Mouse (Mus musculus): ENCODE data around the gene Chmp5.

DNA sequence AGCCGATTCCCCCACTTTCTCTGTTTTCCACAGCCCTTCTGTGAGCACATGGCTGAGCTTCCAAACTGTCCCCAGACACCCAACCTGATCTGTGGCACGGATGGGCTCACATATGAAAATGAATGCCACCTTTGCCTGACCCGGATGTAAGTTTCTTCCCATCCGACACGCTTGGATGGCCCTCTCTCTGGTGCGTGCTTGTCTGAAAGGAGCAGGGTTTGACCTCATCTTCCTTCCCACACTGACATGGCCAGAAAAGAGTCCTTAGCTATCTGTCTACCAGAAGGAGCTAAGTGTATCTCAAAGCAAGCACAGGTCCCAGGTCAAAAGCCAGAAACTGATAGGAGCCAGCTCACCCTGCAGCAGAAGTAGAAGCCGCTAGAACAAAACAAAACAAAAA, 19.2 kb upstream of the Chmp5 start:
- no peak for TF ChIP-seq CTCF (IDR thresholded peaks at IDR 0.05; ENCODE audit: borderline replicate concordance, insufficient read depth, low read depth, low read length)
- TF ChIP-seq POLR2A (IDR thresholded peaks at IDR 0.05; ENCODE audit: borderline replicate concordance, insufficient read depth, low read length) = no peak
